Mouse (Mus musculus) layer of hippocampus, postnatal 36 days (tissue): ENCODE measurements at regions not wholly inside any gene's neighbourhood (a gene's known extent, or its start where the extent isn't known, plus 50 kb on each side); places are given as distances from the start of the nearest gene placed in this dataset.

ENCODE experiments used
- DNase-seq, 2 experiments: peaks; one replicate each; pipeline ENCODE4 v3.0.0; 2022

DNA sequence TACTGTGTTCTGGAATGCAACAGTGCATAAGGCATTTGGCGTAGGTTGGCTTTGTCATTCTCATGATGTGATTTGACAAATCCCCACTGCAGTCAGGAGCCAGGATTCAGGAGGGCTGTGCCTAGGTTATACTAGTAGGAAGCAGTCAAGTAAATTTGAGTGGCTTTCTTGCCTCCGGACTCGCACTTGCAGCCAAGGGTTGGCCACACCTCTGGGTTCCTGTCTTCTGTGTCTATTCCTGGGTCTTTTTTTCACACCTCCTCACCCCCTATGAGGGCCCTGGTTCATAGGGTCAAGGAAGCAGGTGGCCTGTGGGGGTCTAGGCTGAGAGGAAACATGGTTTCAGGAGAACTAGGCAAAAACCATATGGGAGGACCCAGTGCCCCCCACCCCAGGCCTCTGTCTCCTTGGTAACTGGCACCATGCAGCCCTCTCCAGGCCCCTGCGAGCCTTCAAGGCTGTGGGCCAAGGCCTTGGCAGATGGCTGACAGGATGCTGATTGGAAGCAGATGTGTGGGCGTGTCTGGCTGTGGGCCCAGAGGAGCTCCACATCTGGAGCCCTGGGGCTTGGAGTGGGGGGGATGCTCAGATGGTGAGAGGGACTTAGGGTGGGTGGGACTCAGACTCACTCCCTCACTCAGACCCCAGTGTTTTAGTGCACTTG, 195.7 kb downstream of the Rgs3 start:
- DNase-seq: no peak

DNA sequence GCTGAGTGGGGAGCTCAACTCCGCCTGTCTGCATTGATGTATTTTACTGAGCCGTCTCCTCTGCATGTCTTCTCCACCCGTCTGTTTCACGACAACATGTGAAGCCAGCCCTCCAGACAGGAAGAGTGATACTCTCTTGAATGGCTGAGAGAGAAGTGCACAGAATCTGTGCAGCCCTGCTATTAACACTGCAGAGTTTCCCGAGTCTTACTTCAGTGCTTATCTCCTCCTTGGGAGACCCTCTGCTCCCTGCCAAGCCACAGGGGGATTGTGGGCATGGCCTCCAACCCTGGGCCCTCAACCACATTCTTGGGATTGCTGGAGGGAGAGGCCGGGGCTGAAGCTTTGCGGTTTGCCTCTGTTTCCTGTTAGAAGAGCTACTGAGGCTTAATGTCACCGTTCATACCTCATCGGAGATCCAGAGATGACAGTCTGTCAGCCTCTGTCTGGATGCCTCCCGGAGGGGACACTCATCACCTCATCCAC, 197.1 kb downstream of the Rgs3 start:
- DNase-seq: no peak

DNA sequence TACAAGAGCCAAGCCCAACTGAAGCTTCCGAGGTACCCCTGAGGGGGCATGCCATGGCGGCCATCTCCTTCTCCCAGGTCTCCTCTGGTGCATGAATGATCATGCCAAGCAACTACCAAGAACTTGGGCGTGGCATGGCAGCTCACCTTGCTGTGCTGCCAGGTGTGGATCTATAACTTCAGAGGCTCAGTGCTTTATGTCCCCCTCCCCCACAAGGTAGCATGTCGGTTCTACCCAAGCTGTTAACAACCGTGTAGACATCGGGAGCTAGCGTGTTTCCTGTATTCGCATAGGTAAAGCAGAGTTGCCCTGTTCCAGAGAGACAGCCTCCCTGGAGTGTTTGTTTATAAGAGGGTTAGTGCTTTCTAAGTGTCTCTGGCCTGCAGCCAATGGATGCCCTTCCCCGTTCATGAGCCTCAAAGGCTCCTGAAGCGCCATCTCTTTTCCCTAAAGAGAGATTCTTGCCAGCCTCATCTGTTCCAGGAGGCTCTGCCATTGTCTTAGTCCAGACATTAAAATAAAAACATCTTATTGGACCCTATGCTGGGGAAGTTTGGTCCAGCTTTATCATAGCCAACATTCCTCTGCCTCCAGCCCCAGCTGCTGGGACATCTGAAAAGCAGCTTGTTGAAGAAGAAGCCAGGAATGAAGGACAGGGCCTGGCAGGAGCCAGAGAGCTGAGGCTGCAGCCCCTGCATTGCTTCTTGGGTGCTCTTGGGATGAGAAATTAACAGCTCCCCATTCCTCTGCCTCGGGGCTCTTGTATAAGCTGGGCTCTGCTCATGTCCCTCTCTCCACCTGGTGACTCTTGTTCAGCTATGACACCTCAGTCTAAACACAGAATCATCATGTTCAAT, 201.3 kb downstream of the Rgs3 start:
- DNase-seq: no peak

DNA sequence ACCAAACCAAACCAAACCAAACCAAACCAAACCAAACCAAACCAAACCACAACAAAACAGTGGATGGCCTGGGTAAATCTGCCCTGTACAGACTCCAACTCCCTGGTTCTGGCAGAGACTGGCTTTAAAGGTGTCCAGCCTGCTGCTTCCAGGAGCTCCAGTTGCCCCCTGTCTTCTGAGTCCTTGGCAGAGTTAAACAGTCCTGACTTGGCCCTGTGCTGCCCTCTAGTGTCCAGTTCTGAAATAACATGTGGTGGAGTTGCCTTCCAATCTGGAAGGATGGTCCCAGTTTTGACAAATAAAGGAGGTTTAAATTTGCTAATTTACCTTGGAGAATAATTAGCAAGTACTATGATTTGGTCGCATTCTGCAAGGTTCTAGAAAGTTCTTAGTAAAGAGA, 202.0 kb downstream of the Rgs3 start:
- peak; percentile 63 to 75 for DNase-seq

DNA sequence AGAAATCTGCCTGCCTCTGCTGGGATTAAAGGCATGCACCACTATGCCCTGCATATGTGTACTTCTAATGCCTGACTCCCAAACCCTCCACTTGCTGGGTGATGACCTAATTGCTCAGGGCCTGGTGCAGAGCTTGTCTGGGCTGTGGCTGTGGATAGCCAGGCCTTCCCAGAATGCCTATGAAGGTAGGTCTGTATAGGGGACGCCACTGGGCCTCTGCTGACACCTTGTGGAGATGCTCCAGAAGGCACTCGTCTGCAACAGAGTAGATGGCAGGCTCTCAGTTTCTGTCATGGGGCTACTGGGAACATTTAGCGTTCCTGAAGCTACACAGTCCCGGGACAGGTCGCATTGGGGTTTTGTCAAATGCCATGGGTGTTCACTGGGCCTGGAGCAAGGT, 201.4 kb upstream of the Zfp618 start:
- DNase-seq: peak; percentile 74 to 79

DNA sequence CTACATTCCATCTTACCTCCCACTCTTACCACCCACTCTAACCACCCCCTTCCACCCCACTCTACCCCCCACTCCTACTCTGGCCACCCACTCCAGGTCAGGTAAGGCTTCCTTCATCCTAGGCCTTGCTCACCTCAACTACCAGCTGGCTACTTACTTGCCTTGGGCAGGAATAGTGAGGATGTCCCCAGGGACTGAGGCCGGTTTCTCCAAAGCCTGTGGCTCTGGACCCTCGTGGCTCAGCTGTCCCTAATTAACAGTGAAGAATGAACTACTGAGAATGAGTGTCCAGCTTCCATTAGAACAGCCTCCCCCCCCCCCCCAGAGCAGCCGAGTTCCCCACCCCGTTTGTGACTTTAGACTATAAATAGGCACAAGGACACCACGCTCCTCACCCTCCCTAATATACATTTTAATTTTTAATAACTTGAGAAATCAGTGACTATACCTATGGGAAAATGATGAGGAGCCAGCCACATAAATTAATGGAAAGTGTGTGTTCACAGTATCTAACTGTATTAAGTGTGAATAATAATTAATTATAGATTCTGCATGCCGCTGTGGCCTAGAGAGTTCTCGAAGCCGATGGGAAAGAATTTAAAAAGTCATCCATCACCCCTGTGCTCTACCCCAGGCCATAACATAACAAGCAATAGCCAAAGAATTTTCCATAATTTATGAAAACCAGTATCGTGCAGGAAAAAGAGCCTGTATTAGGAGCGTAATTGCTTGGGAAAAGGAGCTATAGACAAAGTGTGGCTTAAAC, 195.7 kb upstream of the Zfp618 start:
- DNase-seq: no peak

DNA sequence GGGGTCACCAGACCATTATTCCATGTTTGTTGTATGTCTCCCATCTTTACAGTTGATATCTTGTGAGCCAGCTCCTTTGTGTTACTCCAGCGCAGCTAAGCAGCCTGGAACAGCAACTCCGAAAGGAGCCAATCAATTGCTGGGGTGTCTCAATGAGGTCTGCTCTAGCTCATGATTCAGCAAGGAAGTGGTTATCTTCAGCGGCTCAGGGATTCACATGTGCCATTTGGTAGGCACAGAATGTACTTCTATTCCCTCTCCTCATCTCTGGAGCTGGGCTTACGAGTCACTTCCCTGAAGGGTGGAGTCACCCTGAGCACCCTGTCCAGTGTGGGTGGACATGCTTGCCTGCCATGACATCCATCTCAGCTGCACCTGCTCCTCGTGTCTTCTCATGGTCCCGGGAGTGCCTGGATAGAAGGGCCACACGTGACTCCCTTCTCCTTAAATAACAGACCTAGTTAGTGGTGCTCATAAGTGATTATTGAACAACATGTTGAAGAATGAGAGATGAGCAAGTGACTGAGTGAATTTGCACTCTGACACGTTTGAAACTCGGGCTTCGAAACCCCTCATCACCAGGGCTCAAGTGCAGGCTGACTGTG, 190.3 kb upstream of the Zfp618 start:
- DNase-seq: no peak

DNA sequence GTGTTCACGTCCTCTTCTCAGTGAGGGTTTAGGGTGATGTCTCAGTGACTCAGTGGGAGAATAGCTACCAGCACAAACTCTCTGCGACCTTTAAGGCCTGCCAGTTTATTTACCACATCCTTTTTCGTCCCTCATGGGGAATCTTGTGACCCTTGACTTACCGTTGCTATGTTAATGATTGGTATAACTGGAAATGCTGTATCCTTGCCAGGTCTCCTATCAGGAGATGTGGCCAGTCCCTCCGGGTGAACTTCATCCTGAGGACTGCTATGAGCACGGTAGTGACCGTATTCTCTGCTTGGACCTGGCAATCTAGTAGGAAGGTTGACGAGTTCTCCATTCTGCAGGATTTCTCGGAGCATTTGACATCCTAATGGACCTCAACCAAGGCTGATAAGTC, 188.5 kb upstream of the Zfp618 start:
- DNase-seq: no peak

DNA sequence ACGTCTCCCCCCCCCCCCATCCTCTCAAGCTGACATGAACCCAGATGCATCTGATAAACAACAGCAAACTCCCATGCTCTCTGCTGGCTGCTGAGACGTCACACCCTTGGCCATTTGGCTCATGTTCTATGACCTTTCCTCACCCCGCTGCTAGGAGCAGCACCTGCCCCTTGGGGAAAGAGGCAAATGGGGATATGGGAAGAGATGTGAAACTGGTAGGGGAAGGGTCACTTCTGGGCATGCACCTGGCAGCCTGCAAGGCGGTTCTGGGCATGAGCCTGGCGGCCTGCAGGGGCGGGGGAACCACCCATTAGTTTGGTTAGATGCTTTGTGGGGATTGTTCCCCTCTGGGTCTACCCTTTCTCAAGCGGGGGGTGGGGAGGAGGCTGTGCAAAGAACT, 187.9 kb upstream of the Zfp618 start:
- DNase-seq: no peak

DNA sequence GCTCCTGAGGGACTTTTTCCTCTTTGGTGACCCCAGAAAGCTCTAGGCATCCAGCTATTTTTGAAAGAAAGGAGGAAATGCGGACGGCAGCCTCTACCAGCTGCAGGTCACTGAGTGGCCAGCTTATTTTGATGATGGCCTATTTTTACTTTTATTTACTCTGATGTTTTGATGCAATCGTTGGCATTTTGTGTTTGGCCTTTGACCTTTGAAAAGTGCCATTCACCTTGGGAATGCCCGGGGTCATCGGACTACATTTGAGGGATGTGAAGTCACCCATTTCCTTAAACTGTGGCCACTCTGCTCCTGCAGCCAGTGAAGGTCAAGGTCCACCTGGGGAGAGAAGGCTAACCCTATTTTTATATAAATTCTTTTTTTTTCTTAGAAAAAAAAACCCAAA, 186.8 kb upstream of the Zfp618 start:
- no peak for DNase-seq

DNA sequence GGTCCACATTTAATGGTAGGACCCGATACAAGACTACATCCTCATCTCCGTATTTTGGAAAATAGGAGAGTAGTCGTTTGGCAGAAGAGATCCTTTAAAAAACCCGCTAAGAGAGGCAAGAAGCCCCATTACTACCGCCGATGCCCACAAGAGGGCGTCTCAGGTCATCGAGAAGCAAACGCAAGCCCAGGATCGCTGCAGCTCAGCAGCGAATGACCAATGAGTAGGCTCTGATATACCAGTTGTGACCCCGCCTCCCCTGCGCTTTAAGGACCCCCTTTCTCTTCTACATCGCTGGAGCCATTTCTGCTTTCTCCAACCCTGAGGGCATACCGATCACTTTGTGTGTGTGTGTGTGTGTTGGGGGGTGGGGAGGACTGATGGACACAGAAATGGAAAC, 185.0 kb upstream of the Zfp618 start:
- DNase-seq: peak; percentile 82 to 85

DNA sequence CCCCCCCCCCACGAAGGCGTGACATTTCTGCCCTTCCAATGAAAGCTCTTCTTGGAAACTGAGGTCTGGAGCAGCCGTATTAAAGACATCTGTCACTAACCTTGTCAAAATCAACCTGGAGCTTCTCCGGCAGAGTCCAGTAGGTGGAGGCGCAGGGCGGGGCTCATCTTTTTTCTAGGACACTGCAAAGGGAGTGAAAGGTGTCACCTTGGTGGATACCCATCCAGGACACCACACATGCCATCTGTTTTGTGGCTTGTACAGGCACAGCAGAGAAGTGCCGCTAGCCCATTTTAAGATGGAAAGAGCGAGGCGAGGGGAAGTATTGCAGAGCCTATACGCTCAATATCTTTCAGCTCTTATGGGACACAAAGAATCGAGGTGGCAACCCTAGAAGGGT, 184.5 kb upstream of the Zfp618 start:
- DNase-seq: no peak

DNA sequence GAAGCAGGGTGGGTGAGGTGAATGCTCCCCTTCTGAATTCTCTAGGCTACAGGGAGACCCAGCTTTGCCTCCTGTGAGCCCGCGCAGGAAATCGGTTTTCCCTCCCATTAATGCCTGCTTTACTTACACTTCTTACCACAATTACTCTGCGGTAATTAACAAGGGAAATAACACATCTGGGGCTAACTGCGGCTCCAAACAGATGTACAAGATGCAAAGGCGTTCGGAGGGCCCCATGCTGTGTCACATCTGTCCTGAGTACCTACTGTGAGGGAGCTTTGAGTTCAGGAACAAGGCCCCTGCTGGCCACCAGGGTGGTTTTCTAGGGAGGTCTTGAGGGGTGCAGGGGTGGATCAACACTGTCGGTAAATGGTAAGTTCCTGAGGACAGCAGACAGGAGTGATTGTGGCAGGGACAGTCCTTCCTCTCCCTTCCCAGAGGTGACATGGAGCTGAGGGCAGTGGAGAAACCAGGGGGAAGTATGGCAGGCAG, 184.0 kb upstream of the Zfp618 start:
- DNase-seq: no peak

DNA sequence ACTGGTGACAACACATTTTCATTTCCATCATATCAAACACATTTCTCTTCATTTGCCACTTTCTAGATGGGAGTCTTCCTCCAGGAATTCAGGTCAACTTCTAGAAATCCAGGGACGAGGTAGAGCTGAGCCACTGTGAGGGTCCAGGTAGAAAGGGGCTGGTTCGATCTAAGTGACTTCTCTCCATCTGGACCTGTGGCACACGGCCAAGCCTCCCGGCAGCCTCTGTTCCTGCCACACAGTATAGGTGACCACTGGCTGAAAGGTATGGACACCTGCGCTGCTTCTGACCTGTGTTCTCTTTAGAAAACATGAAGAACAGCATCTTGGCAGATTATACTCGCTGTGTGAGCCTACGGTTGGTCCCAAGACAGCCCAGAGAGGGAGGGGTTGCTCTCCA, 179.7 kb upstream of the Zfp618 start:
- no peak for DNase-seq

DNA sequence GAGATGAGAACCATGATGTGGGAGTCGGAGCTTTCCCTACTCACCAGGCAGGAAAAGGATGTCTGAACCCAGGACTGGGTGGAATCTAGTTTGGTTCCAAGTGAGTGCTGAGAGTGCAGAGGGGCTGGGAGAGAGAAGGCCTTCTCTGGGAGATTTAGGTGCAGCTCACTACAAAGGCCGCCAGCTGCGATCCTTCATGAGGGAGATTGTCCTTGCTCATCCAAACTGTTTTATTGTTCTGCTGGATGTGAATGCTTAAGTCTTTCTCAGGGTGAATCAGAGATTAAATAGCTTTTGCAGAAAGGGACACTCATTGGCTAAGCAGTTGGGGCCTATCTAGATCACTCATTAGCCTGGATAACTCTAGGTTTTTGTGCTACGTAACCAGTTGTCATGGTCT, 175.7 kb upstream of the Zfp618 start:
- DNase-seq: no peak

DNA sequence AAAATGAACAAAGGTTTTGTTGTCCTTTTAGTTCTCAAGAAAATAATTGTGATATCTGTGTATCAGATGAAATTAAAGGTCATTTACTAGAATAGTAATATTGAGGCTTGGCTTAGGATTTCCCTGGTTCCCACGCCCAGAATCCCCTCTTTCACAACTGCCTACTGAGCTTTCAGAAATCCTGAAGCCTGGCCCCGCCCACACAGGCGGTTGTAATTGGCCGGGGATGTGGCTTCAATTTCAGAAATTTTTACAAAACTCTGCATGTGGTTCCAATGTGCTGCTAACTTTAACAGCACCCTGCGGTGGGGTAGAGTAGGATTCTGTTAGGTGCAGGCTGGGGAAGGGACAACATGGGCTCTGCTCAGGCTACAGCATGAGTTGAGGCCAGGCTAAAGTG, 171.8 kb upstream of the Zfp618 start:
- DNase-seq: no peak

DNA sequence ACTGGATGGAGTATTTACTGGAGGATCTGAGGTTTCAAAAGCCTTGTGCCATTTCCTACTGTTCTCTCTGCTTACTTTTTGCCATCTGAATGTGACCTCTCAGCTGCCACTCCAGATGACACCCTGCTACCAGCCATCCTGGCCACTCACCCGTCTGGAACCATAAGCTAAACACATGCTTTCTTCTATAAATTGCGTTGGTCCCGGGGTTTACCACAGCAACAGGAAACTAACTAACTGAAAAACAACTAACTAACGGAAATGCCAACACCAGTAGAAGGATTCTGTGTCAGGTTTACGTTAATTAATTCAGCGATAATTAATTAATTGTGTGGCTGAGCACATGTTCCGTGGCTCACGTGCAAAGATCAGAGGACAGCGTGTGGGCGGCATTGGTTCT, 169.8 kb upstream of the Zfp618 start:
- DNase-seq: no peak

DNA sequence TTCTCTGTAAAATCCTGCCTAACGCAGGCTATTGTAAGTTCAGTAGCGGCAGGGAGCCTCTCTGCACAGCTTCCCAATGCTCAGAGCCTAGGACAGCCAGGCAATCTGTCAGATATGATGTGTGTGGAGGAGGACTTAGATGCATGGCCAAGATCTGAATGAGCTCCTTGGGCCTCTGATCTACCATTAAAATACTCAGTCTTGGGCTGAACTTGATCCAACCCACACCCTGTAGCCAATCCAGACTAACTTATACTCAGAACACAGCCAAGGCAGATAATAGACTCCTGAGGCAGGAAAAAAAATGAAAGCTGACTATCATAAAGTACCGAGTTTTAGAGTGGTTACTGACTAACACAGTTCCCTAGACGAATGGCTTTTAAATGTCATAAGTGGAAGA, 165.4 kb upstream of the Zfp618 start:
- no peak for DNase-seq

DNA sequence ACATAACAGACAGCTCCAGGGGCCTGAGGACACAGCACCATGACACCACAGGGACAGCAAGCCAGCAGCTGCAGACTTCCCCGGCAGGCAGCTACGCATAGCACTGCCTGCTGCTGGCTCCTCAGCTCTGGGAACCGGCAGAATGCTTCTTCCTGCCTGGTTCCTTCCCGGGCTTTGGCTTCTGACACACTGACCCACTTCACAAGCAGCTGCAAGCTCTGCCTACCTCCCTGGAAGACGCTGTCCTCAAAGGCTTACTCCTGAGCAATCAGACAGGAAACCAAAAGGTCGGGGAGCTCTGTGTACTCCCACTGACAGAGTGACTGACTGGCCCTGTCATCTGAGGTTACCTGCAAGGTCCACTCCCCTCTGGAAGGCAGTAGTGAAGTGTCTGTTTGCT, 159.5 kb upstream of the Zfp618 start:
- no peak for DNase-seq

DNA sequence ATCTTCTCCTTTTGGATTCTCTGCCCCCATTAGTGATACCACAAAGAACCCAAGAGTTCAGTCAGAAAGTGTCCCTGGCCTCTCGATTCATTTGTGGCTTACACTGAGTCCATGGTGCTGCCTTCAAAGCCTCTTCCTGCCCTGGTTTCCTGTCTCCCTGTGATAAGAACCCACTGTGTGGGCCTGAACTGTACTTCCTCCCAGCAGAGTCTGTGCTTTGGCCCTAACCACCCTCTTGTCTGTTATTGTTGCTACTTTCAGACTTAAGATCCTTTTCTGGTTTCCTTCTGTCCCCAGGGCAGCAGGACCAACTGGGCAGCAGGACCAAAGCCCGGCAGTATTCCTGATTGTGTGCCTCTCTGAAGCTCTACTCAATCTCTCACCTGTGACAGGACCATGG, 158.6 kb upstream of the Zfp618 start:
- no peak for DNase-seq

DNA sequence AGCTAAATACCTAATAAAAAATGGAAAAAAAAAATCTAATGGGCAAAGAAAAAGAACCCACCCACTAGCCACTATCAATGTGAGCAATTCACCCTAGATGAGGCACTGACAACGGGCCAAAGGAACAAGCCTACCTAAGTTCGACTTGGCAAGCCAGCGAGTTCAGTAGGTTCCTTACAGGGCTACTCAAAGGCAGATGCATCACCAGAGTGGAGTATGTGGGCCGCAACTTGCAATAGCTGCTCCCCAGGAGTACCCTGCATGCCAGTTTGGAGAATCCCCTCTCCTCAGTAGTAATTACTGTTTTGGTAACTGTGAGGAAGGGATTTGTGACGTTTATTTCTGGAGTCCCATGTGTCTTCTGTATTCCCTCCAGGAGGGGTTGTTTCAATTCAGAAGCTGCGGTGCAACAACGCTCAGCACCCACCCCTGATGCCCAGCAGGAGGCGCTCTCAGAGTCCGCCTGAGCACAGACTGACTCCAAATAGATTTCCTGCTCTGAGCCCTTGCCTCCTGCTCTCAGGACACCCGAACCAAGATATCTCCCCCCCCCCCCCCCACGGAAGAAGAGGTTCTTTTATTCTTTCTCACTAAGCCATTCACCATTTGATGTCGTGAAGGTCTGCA, 157.3 kb upstream of the Zfp618 start:
- no peak for DNase-seq

DNA sequence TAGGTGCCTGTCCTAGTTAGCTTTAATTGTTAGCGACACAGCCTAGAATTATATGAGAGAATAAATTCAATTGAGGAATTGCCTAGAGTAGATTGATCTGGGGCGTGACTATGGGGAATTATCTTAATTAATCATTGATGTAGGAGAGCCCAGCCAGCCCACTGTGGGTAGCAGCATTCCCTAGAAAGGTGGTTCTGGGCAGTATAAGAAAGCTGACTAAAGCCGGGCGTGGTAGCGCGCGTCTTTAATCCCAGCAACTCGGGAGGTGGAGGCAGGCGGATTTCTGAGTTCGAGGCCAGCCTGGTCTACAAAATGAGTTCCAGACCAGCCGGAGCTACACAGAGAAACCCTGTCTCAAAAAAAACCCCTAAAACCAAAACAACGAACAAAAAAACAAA, 156.8 kb upstream of the Zfp618 start:
- DNase-seq: no peak
